Mouse (Mus musculus) midbrain, postnatal 0 days (tissue): ENCODE data around the gene Stoml1. TPM values are rescaled to one million over a fixed set of nuclear protein-coding genes. Genes with fewer than 3 reads are reported as not detected.

Experiments
- ATAC-seq: fragments of 200-750 bp; cut with Nextera tagmentation; 2 replicates; pipeline ENCODE4 v1.8.0; 2017; ENCODE audit warnings: moderate number of reproducible peaks, mild to moderate bottlenecking, moderate TSS enrichment, moderate library complexity; ENCODE audit not compliant: low FRiP score
- DNase-seq: peaks from one replicate; pipeline ENCODE4 v3.0.0-alpha.2; 2015; ENCODE audit warnings: low spot score
- H3K27ac ChIP-seq: fragments of 300-500 bp; sonication (generic); 2 replicates; pipeline ENCODE4 v1.5.1; 2014; ENCODE audit warnings: low read depth, mild to moderate bottlenecking, low read length, mixed read lengths
- H3K27me3 ChIP-seq: fragments of 300-500 bp; sonication (generic); 2 replicates; pipeline ENCODE4 v1.6.1; 2014; ENCODE audit warnings: low read length, control low read depth, mixed read lengths; ENCODE audit not compliant: insufficient read depth
- H3K36me3 ChIP-seq: fragments of 300-500 bp; sonication (generic); 2 replicates; pipeline ENCODE4 v1.6.1; 2014; ENCODE audit warnings: low read length, control low read depth, mixed read lengths; ENCODE audit not compliant: insufficient read depth
- H3K4me1 ChIP-seq: fragments of 300-500 bp; sonication (generic); 2 replicates; pipeline ENCODE4 v1.6.1; 2014; ENCODE audit warnings: mild to moderate bottlenecking, control low read depth, antibody characterized with exemption, low read length, mixed read lengths; ENCODE audit not compliant: insufficient read depth
- H3K4me2 ChIP-seq: fragments of 300-500 bp; sonication (generic); 2 replicates; pipeline ENCODE4 v1.6.1; 2014; ENCODE audit warnings: low read depth, mild to moderate bottlenecking, low read length, mixed read lengths; ENCODE audit not compliant: poor library complexity, severe bottlenecking
- H3K4me3 ChIP-seq: fragments of 300-500 bp; sonication (generic); 2 replicates; pipeline ENCODE4 v1.5.1; 2014; ENCODE audit warnings: low read depth, mild to moderate bottlenecking, low read length, moderate library complexity
- H3K9ac ChIP-seq: fragments of 300-500 bp; sonication (generic); replicated peaks from 2 replicates; pipeline ENCODE4 v1.6.1; 2014; ENCODE audit warnings: mild to moderate bottlenecking, low read length, moderate library complexity, mixed read lengths; ENCODE audit not compliant: poor library complexity, severe bottlenecking
- H3K9me3 ChIP-seq: fragments of 300-500 bp; sonication (generic); 2 replicates; pipeline ENCODE4 v1.6.1; 2016; ENCODE audit warnings: low read length, control low read depth
- CTCF ChIP-seq: IDR thresholded peaks from 2 replicates; pipeline ENCODE4 v1.5.1; 2016; ENCODE audit warnings: antibody characterized with exemption, mild to moderate bottlenecking
- WGBS: fragments of 180-500 bp; shearing (Covaris S2); extraction: QIAGEN DNeasy Blood & Tissue Kit; methylation state at CpG from one replicate; pipeline ENCODE4 v1.1.7; 2014; 5-methylcytosine and 5-hydroxymethylcytosine counted together
- polyA plus RNA-seq: library from polyadenylated mRNA; unstranded; fragments of >200 nt; fragmentation: Nextera tagmentation; extraction: Ambion mirVana; gene quantifications from 2 replicates; pipeline ENCODE4 v1.2.1, GENCODE M21; 2015
- total RNA-seq: library from RNA; depleted of rRNA; stranded (reverse); fragments of >200 nt; gene quantifications from 2 replicates; pipeline ENCODE4 v1.2.3, GENCODE M21; 2014

The Stoml1 gene
- total and polyA plus RNA-seq, 2 experiments from 2014 or later, result 161 to 170 TPM

GRCm38 (mm10) chr9:58220218-58220903 is 32.6 kb upstream of the Stoml1 start:
- H3K4me2 ChIP-seq, result no peak overlapping the region
- no peak for ATAC-seq

GRCm38 (mm10) chr9:58224356-58224755 is 28.6 kb upstream of the Stoml1 start:
- Histone ChIP-seq H3K4me2 (no peak overlapping the region), H3K4me1 (no peaks in the 10 kb centered on the region), H3K4me3 (no peak overlapping the region), H3K9ac (no peak overlapping the region), H3K27me3 (no peaks in the 10 kb centered on the region), H3K36me3 (no peaks in the 10 kb centered on the region), H3K9me3 (no peaks in the 10 kb centered on the region), H3K27ac (no peak overlapping the region)
- WGBS, result 95% methylated on average over 2 of the region's 2 CpGs
- DNase-seq, result no peak
- TF ChIP-seq CTCF, result no peak
- ATAC-seq, result no peak

More at GRCm38 (mm10) chr9:58220218-58220903, 32.6 kb upstream of the Stoml1 start:
- H3K36me3 ChIP-seq, result no peaks in the 10 kb centered on the region
- H3K4me3 ChIP-seq, result no peak overlapping the region
- H3K27ac ChIP-seq, result no peak overlapping the region
- H3K27me3 ChIP-seq, result no peaks in the 10 kb centered on the region
- TF ChIP-seq CTCF, result peak; percentile 48
- H3K9ac ChIP-seq, result no peak overlapping the region
- no peaks in the 10 kb centered on the region for H3K4me1 ChIP-seq
- no peak for DNase-seq
- WGBS, result 76% methylated on average over 24 of the region's 24 CpGs
- H3K9me3 ChIP-seq, result no peaks in the 10 kb centered on the region

- peak; percentile 71 for TF ChIP-seq CTCF
- WGBS, result 69% methylated on average over 9 of the region's 9 CpGs
- Histone ChIP-seq H3K9me3 (no peaks in the 10 kb centered on the region), H3K27ac (no peak overlapping the region), H3K4me3 (no peak overlapping the region), H3K27me3 (no peaks in the 10 kb centered on the region), H3K4me1 (no peaks in the 10 kb centered on the region), H3K4me2 (no peak overlapping the region), H3K9ac (no peak overlapping the region), H3K36me3 (0 out of 2 replicates have a peak, but pooled peaks cover 4% of the 10 kb centered on the region)
- no peak for DNase-seq
- ATAC-seq, result no peak
These were observed 26.8 kb upstream of the Stoml1 start for GRCm38 (mm10) chr9:58225915-58226913.

- H3K36me3 ChIP-seq, result 0 out of 2 replicates have a peak, but pooled peaks cover 5% of the 10 kb centered on the region
- no peak overlapping the region for H3K4me3 ChIP-seq
- no peak for TF ChIP-seq CTCF
- 95% methylated on average over 9 of the region's 9 CpGs for WGBS
- no peak overlapping the region for H3K9ac ChIP-seq
- H3K4me2 ChIP-seq, result no peak overlapping the region
- ATAC-seq (no peak), DNase-seq (no peak)
- H3K27ac ChIP-seq, result no peak overlapping the region
- H3K27me3 ChIP-seq, result no peaks in the 10 kb centered on the region
- no peaks in the 10 kb centered on the region for H3K9me3 ChIP-seq
- no peaks in the 10 kb centered on the region for H3K4me1 ChIP-seq
These were observed 24.0 kb upstream of the Stoml1 start for GRCm38 (mm10) chr9:58228777-58229466.

- WGBS, result 76% methylated on average over 6 of the region's 6 CpGs
- no peak overlapping the region for H3K9ac ChIP-seq
- H3K4me3 ChIP-seq, result no peak overlapping the region
- DNase-seq (no peak), ATAC-seq (no peak)
- no peak for TF ChIP-seq CTCF
- no peaks in the 10 kb centered on the region for H3K9me3 ChIP-seq
- no peaks in the 10 kb centered on the region for H3K27me3 ChIP-seq
- no peak overlapping the region for H3K4me2 ChIP-seq
- 0 out of 2 replicates have a peak, but pooled peaks cover 7% of the 10 kb centered on the region for H3K36me3 ChIP-seq
- H3K4me1 ChIP-seq, result no peaks in the 10 kb centered on the region
- H3K27ac ChIP-seq, result no peak overlapping the region
These were observed 21.2 kb upstream of the Stoml1 start for GRCm38 (mm10) chr9:58231746-58232145.
